Mouse (Mus musculus) embryonic facial prominence, embryonic 14.5 days (tissue): Measurements from ENCODE around the gene Ap1m1. TPM values are rescaled to one million over a fixed set of nuclear protein-coding genes. Genes with fewer than 3 reads are reported as not detected.
A peak's percentile ranks its signal among the peaks of the same experiment; 100 is the strongest.

Experiments used
- ATAC-seq: fragments of 200-750 bp; cut with Nextera tagmentation; 2 replicates; pipeline ENCODE4 v1.8.0; 2017; ENCODE audit warnings: low read depth, moderate number of reproducible peaks, moderate TSS enrichment
- DNase-seq: peaks from one replicate; pipeline ENCODE4 v3.0.0-alpha.2; 2015; ENCODE audit warnings: low spot score
- H3K27ac ChIP-seq: fragments of 300-500 bp; sonication (generic); replicated peaks from 2 replicates; pipeline ENCODE4 v1.5.1; 2014; ENCODE audit warnings: low read depth, mild to moderate bottlenecking, low read length, moderate library complexity
- H3K27me3 ChIP-seq: fragments of 300-500 bp; sonication (generic); replicated peaks from 2 replicates; pipeline ENCODE4 v1.6.1; 2014; ENCODE audit warnings: low read length; ENCODE audit not compliant: control insufficient read depth, insufficient read depth
- H3K36me3 ChIP-seq: fragments of 300-500 bp; sonication (generic); 2 replicates; pipeline ENCODE4 v1.6.1; 2014; ENCODE audit warnings: low read length, mixed read lengths; ENCODE audit not compliant: control insufficient read depth, insufficient read depth
- H3K4me1 ChIP-seq: fragments of 300-500 bp; sonication (generic); 2 replicates; pipeline ENCODE4 v1.6.1; 2014; ENCODE audit warnings: antibody characterized with exemption, low read length; ENCODE audit not compliant: control insufficient read depth, insufficient read depth
- H3K4me2 ChIP-seq: fragments of 300-500 bp; sonication (generic); 2 replicates; pipeline ENCODE4 v1.6.1; 2014; ENCODE audit warnings: low read depth, mild to moderate bottlenecking, low read length, moderate library complexity, mixed read lengths
- H3K4me3 ChIP-seq: fragments of 300-500 bp; sonication (generic); 2 replicates; pipeline ENCODE4 v1.5.1; 2014; ENCODE audit warnings: low read depth, mild to moderate bottlenecking, low read length
- H3K9ac ChIP-seq: fragments of 300-500 bp; sonication (generic); 2 replicates; pipeline ENCODE4 v1.6.1; 2014; ENCODE audit warnings: low read depth, mild to moderate bottlenecking, low read length, moderate library complexity, mixed read lengths
- H3K9me3 ChIP-seq: fragments of 300-500 bp; sonication (generic); 2 replicates; pipeline ENCODE4 v1.6.1; 2016; ENCODE audit warnings: low read length; ENCODE audit not compliant: control insufficient read depth
- WGBS: fragments of 180-500 bp; shearing (Covaris S2); extraction: QIAGEN DNeasy Blood & Tissue Kit; methylation state at CpG from one replicate; pipeline ENCODE4 v1.1.7; 2014; 5-methylcytosine and 5-hydroxymethylcytosine counted together
- polyA plus RNA-seq: library from polyadenylated mRNA; unstranded; fragments of >200 nt; fragmentation: Nextera tagmentation; extraction: Ambion mirVana; gene quantifications from 2 replicates; pipeline ENCODE4 v1.2.1, GENCODE M21; 2014

Ap1m1 gene
- polyA plus RNA-seq, 1 experiment from 2014 or later = 85.2 TPM

GRCm38 (mm10) chr8:72291104-72291503, 51.3 kb downstream of the Ap1m1 start:
- Histone ChIP-seq H3K9me3 (no peaks in the 10 kb centered on the region), H3K9ac (no peak overlapping the region), H3K4me1 (peaks cover 6% of the 10 kb centered on the region; the same call in 1 of the 2 replicates), H3K4me3 (no peak overlapping the region), H3K27me3 (no peaks in the 10 kb centered on the region), H3K36me3 (no peaks in the 10 kb centered on the region), H3K4me2 (no peak overlapping the region), H3K27ac (no peak overlapping the region)
- DNase-seq (peak; percentile 20), ATAC-seq (no peak)
- WGBS = 63% methylated on average over 2 of the region's 2 CpGs

DNA sequence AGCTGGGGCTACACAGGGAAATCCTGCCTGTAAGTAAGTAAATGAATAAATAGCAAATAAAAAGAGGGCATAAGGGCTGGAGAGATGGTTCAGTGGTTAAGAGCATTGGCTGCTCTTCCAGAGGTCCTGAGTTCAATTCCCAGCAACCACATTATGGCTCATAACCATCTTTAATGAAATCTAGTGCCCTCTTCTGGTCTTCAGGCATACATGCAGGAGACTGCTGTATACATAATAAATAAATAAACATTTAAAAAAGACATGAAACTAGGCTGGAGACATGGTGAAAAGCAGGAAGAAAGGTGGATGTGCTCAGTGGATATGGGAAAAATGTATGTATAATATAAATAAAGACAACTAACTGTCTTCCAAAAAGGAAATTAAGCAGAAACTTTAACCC, 53.5 kb downstream of the Ap1m1 start:
- DNase-seq = no peak
- no peak for ATAC-seq
- Histone ChIP-seq H3K36me3 (no peaks in the 10 kb centered on the region), H3K4me3 (no peak overlapping the region), H3K4me2 (no peak overlapping the region), H3K4me1 (peaks cover 7% of the 10 kb centered on the region; the same call in 1 of the 2 replicates), H3K9me3 (no peaks in the 10 kb centered on the region), H3K27ac (no peak overlapping the region), H3K27me3 (no peaks in the 10 kb centered on the region), H3K9ac (no peak overlapping the region)

- H3K9me3 ChIP-seq = no peaks in the 10 kb centered on the region
- 51% methylated on average over 3 of the region's 3 CpGs for whole genome bisulfite sequencing
- DNase-seq = no peak
- peak overlapping the region; percentile 75 for H3K27ac ChIP-seq
- no peak overlapping the region for H3K4me2 ChIP-seq
- no peak overlapping the region for H3K4me3 ChIP-seq
- peak; percentile 1; the same call in 1 of the 2 replicates for ATAC-seq
- H3K4me1 ChIP-seq = peaks cover 7% of the 10 kb centered on the region; the same call in 1 of the 2 replicates
- no peak overlapping the region; the same call in none of the 2 replicates for H3K9ac ChIP-seq
- H3K27me3 ChIP-seq = no peaks in the 10 kb centered on the region
- no peaks in the 10 kb centered on the region for H3K36me3 ChIP-seq
Observed at GRCm38 (mm10) chr8:72295125-72295524, 55.3 kb downstream of the Ap1m1 start.

DNA sequence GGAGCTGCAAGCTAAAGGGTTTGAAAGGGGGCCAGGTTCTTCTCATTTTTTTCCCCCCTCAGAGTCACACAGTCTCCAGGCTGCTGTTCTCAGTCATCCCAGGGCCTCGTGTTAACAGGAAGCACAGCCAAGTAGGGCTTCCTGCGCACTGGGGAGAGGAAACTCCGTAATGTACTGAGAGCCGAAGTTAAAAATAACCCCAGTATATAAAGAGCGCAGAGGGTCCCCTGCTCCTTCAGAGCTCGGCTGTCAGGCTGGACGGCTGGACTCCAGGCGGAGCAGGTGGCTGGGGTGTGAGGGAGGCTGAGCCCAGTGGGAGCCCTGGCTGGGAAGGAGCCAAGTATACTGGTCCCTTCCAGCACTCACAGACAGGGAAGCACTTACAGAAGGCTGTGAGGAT, 55.9 kb downstream of the Ap1m1 start:
- peak overlapping the region; percentile 75 for H3K27ac ChIP-seq
- no peaks in the 10 kb centered on the region for H3K9me3 ChIP-seq
- H3K4me2 ChIP-seq = 0 out of 2 replicates have a peak overlapping the region, but pooled peaks have one; percentile 10
- WGBS = 20% methylated on average over 8 of the region's 8 CpGs
- DNase-seq = peak; percentile 93
- ATAC-seq = peak; percentile 95
- peaks cover 7% of the 10 kb centered on the region; the same call in 1 of the 2 replicates for H3K4me1 ChIP-seq
- no peaks in the 10 kb centered on the region for H3K27me3 ChIP-seq
- no peak overlapping the region; the same call in 1 of the 2 replicates for H3K9ac ChIP-seq
- H3K36me3 ChIP-seq = no peaks in the 10 kb centered on the region
- no peak overlapping the region for H3K4me3 ChIP-seq

GRCm38 (mm10) chr8:72296561-72296960, 56.7 kb downstream of the Ap1m1 start:
- DNase-seq = no peak
- peaks cover 7% of the 10 kb centered on the region; the same call in 1 of the 2 replicates for H3K4me1 ChIP-seq
- WGBS = 92% methylated on average over 8 of the region's 8 CpGs
- no peak for ATAC-seq
- H3K27me3 ChIP-seq = no peaks in the 10 kb centered on the region
- no peaks in the 10 kb centered on the region for H3K9me3 ChIP-seq
- no peak overlapping the region for H3K9ac ChIP-seq
- H3K27ac ChIP-seq = no peak overlapping the region
- H3K4me3 ChIP-seq = no peak overlapping the region
- H3K36me3 ChIP-seq = no peaks in the 10 kb centered on the region
- H3K4me2 ChIP-seq = no peak overlapping the region

- ATAC-seq (no peak), DNase-seq (no peak)
- Histone ChIP-seq H3K9me3 (no peaks in the 10 kb centered on the region), H3K27ac (no peak overlapping the region), H3K4me3 (no peak overlapping the region), H3K36me3 (no peaks in the 10 kb centered on the region), H3K9ac (no peak overlapping the region), H3K4me2 (no peak overlapping the region), H3K27me3 (no peaks in the 10 kb centered on the region), H3K4me1 (peaks cover 14% of the 10 kb centered on the region)
- WGBS = 88% methylated on average over 1 of the region's 1 CpGs
Observed at GRCm38 (mm10) chr8:72298928-72299327, 59.1 kb downstream of the Ap1m1 start.

DNA sequence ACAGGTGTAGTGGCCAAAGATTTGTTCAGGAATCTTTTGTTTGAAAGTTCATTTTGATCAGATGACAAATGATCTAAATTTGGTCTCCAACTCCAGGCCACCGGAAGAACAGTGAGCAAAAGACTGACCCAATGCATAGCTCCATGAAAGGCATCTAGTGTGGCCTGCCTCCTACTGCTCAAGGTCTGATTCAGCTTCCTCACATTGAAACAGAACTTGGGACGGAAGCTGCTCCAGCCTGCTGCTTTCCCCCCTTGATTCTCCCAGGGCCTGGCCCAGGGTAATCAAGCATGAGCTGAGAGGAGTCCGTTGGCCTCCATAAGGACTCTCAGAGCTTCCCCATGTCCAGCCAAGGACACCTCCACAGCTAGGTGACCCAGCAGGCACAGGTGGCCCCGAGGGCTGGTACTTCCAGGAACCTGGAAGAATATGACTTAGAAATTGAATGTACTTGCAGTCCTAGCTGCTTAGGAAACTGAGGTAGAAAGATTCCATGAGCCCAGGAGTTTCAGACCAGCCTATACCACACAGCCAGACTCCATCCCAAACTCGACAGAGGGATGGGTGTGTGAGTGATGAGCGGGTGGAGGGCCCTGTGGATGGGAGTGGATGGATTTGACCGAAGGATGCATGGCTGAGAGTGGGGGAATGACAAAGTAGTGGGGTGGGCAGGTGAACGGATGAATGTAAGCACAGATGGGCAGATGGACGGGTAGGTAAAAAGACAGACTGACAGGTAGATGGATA, 61.0 kb downstream of the Ap1m1 start:
- Histone ChIP-seq H3K4me2 (no peak overlapping the region), H3K4me3 (no peak overlapping the region), H3K27me3 (no peaks in the 10 kb centered on the region), H3K36me3 (no peaks in the 10 kb centered on the region), H3K4me1 (peaks cover 11% of the 10 kb centered on the region), H3K27ac (no peak overlapping the region), H3K9me3 (no peaks in the 10 kb centered on the region), H3K9ac (no peak overlapping the region)
- DNase-seq (no peak), ATAC-seq (no peak)
- 77% methylated on average over 9 of the region's 9 CpGs for WGBS

GRCm38 (mm10) chr8:72301497-72301896, 61.7 kb downstream of the Ap1m1 start:
- no peak for ATAC-seq
- H3K27ac ChIP-seq = no peak overlapping the region
- H3K36me3 ChIP-seq = no peaks in the 10 kb centered on the region
- peaks cover 8% of the 10 kb centered on the region for H3K4me1 ChIP-seq
- H3K4me3 ChIP-seq = no peak overlapping the region
- H3K4me2 ChIP-seq = no peak overlapping the region
- no peaks in the 10 kb centered on the region for H3K9me3 ChIP-seq
- no peak for DNase-seq
- WGBS = 85% methylated on average over 5 of the region's 5 CpGs
- no peak overlapping the region for H3K9ac ChIP-seq
- H3K27me3 ChIP-seq = no peaks in the 10 kb centered on the region
